Mouse (Mus musculus): ENCODE data around the gene Ankrd52. TPM values are rescaled to one million over a fixed set of nuclear protein-coding genes. Genes with fewer than 3 reads are reported as not detected.
A peak's percentile ranks its signal among the peaks of the same experiment; 100 is the strongest.

Gene Ankrd52
- total and polyA plus RNA-seq, 3 experiments, result 4.3 to 51.0 (median 15.3) TPM

- TF ChIP-seq ZKSCAN1 (IDR thresholded peaks at IDR 0.05; ENCODE audit: borderline replicate concordance, low read depth, low read length), result no peak
- no peak for TF ChIP-seq JUND (conservative IDR thresholded peaks at IDR 0.05; ENCODE audit: low read depth, low read length)
- no peak; the same call in 1 of the 2 replicates for TF ChIP-seq GABPA (IDR thresholded peaks at IDR 0.05; ENCODE audit: insufficient replicate concordance, low read depth, low read length)
- peak; percentile 47 for TF ChIP-seq ELF1 (IDR thresholded peaks at IDR 0.05; ENCODE audit: low read depth, low read length)
- no peak for TF ChIP-seq CHD2 (IDR thresholded peaks at IDR 0.05; ENCODE audit: low read length)
- TF ChIP-seq MAZ (IDR thresholded peaks at IDR 0.05; ENCODE audit: low read depth, low read length), result no peak
- no peak; the same call in 1 of the 2 replicates for TF ChIP-seq ETS1 (conservative IDR thresholded peaks at IDR 0.05; ENCODE audit: low read depth, low read length)
- peak; percentile 82 for TF ChIP-seq UBTF (IDR thresholded peaks at IDR 0.05; ENCODE audit: low read depth, low read length)
- peak; percentile 84 for TF ChIP-seq HCFC1 (IDR thresholded peaks at IDR 0.05; ENCODE audit: low read depth, low read length)
- TF ChIP-seq SIN3A (IDR thresholded peaks at IDR 0.05; ENCODE audit: low read length), result peak; percentile 82
- TF ChIP-seq EP300 (IDR thresholded peaks at IDR 0.05; ENCODE audit: low read length), result no peak
- TF ChIP-seq SMC3 (IDR thresholded peaks at IDR 0.05; ENCODE audit: low read depth, low read length), result no peak
- TF ChIP-seq NRF1 (IDR thresholded peaks at IDR 0.05; ENCODE audit: low read depth, low read length), result peak; percentile 46
These were observed 8.3 kb upstream of the Ankrd52 start, which contains the start of gene Coq10a (continued) for GRCm38 (mm10) chr10:128368402-128369217.

GRCm38 (mm10) chr10:128369218-128369543 lies 7.7 kb upstream of the Ankrd52 start:
- in situ Hi-C loops (cut with MboI; ENCODE audit: low pct_ligation_motif_present, low pct_unique_long_range_greater_than_20kb, low sequenced_read_pairs), result no loop called here
- peak overlapping the region; percentile 49 to 93 (median 68) for H3K4me3 ChIP-seq (replicated peaks in 1 of 3; ENCODE audit: low read depth in 2 of 3, low read length in 2 of 3, poor library complexity in 1 of 3)
- H3K27ac ChIP-seq (ENCODE audit: insufficient read depth, low read depth), result peak overlapping the region; percentile 99
- H3K4me1 ChIP-seq (ENCODE audit: control insufficient read depth in 1 of 2, insufficient read depth in 2 of 2), result peaks cover 3 to 22% of the 10 kb centered on the region in 2 experiments; a peak in 3 of 4 replicates
- H3K4me2 ChIP-seq (ENCODE audit: insufficient read depth, low read depth, poor library complexity, severe bottlenecking), result peak overlapping the region; percentile 37
- no peaks in the 10 kb centered on the region for H3K9me3 ChIP-seq (replicated peaks; ENCODE audit: low read length)
- dilution Hi-C loops (cut with MboI; ENCODE audit: extremely low pct_ligation_motif_present, extremely low pct_unique_long_range_greater_than_20kb, low sequenced_read_pairs), result no loop called here
- peaks cover 8 to 21% of the 10 kb centered on the region in 2 experiments for H3K36me3 ChIP-seq (replicated peaks in 1 of 2; ENCODE audit: control insufficient read depth in 1 of 2, insufficient read depth in 1 of 2, low read length in 1 of 2)
- DNase-seq (ENCODE audit: extremely low read depth), result no peak
- H3K27me3 ChIP-seq (replicated peaks), result no peaks in the 10 kb centered on the region
- no peaks in the 10 kb centered on the region for H3K79me2 ChIP-seq (replicated peaks; ENCODE audit: control insufficient read depth, extremely low read depth, insufficient read depth, poor library complexity, severe bottlenecking)
- H3K9ac ChIP-seq (ENCODE audit: insufficient read depth, low read depth), result peak overlapping the region; percentile 77
- TF ChIP-seq SIN3A (IDR thresholded peaks at IDR 0.05; ENCODE audit: low read length) (no peak), TBP (conservative IDR thresholded peaks at IDR 0.05; ENCODE audit: low read depth, low read length) (peak; percentile 84; the same call in 1 of the 2 replicates)

- Histone ChIP-seq H3K79me2 (replicated peaks; ENCODE audit: control insufficient read depth, extremely low read depth, insufficient read depth, poor library complexity, severe bottlenecking) (no peaks in the 10 kb centered on the region), H3K9ac (ENCODE audit: insufficient read depth, low read depth) (peak overlapping the region; percentile 77), H3K36me3 (replicated peaks in 1 of 2; ENCODE audit: control insufficient read depth in 1 of 2, insufficient read depth in 1 of 2, low read length in 1 of 2) (peaks cover 6 to 17% of the 10 kb centered on the region in 2 experiments), H3K27me3 (replicated peaks) (no peaks in the 10 kb centered on the region), H3K27ac (ENCODE audit: insufficient read depth, low read depth) (peak overlapping the region; percentile 99; the same call in 1 of the 2 replicates), H3K4me1 (ENCODE audit: control insufficient read depth in 1 of 2, insufficient read depth in 2 of 2) (peaks cover 3 to 22% of the 10 kb centered on the region in 2 experiments; a peak in 3 of 4 replicates), H3K4me2 (ENCODE audit: insufficient read depth, low read depth, poor library complexity, severe bottlenecking) (peak overlapping the region; percentile 37), H3K4me3 (replicated peaks in 1 of 3; ENCODE audit: low read depth in 2 of 3, low read length in 2 of 3, poor library complexity in 1 of 3) (peak overlapping the region in 2 of 3 experiments; percentile 49 to 68), H3K9me3 (replicated peaks; ENCODE audit: low read length) (no peaks in the 10 kb centered on the region)
- in situ Hi-C loops (cut with MboI; ENCODE audit: low pct_ligation_motif_present, low pct_unique_long_range_greater_than_20kb, low sequenced_read_pairs) (no loop called here), dilution Hi-C loops (cut with MboI; ENCODE audit: extremely low pct_ligation_motif_present, extremely low pct_unique_long_range_greater_than_20kb, low sequenced_read_pairs) (no loop called here)
- DNase-seq (ENCODE audit: extremely low read depth), result no peak
- TF ChIP-seq USF1 (IDR thresholded peaks at IDR 0.05; ENCODE audit: low read depth, low read length), result no peak
- no peak for TF ChIP-seq JUND (conservative IDR thresholded peaks at IDR 0.05; ENCODE audit: low read depth, low read length)
- no peak for TF ChIP-seq MAZ (IDR thresholded peaks at IDR 0.05; ENCODE audit: low read depth, low read length)
- no peak for TF ChIP-seq MYC (IDR thresholded peaks at IDR 0.05; ENCODE audit: low read depth, low read length)
- TF ChIP-seq NELFE (IDR thresholded peaks at IDR 0.05; ENCODE audit: low read depth, low read length), result no peak
- no peak for TF ChIP-seq CHD2 (IDR thresholded peaks at IDR 0.05; ENCODE audit: low read length)
- TF ChIP-seq ZKSCAN1 (IDR thresholded peaks at IDR 0.05; ENCODE audit: borderline replicate concordance, low read depth, low read length), result no peak
These were observed 7.3 kb upstream of the Ankrd52 start for GRCm38 (mm10) chr10:128369599-128369998.
